Mouse (Mus musculus) heart, postnatal 0 days (tissue): Measurements from ENCODE around the gene Kcnh3. TPM values are rescaled to one million over a fixed set of nuclear protein-coding genes. Genes with fewer than 3 reads are reported as not detected.

Source experiments
- ATAC-seq: fragments of 200-750 bp; cut with Nextera tagmentation; 2 replicates; pipeline ENCODE4 v1.8.0; 2017; ENCODE audit warnings: low read depth, moderate number of reproducible peaks, moderate library complexity; ENCODE audit not compliant: insufficient read depth
- DNase-seq: peaks from one replicate; pipeline ENCODE4 v3.0.0-alpha.2; 2016; ENCODE audit warnings: low spot score
- H3K27ac ChIP-seq: fragments of 300-500 bp; sonication (generic); 2 replicates; pipeline ENCODE4 v1.5.1; 2014; ENCODE audit warnings: low read depth, mild to moderate bottlenecking
- H3K27me3 ChIP-seq: fragments of 300-500 bp; sonication (generic); 2 replicates; pipeline ENCODE4 v1.6.1; 2014; ENCODE audit warnings: low read length, mixed read lengths; ENCODE audit not compliant: control insufficient read depth, insufficient read depth
- H3K36me3 ChIP-seq: fragments of 300-500 bp; sonication (generic); replicated peaks from 2 replicates; pipeline ENCODE4 v1.6.1; 2014; ENCODE audit warnings: low read length, mixed read lengths; ENCODE audit not compliant: control insufficient read depth, insufficient read depth
- H3K4me1 ChIP-seq: fragments of 300-500 bp; sonication (generic); 2 replicates; pipeline ENCODE4 v1.6.1; 2014; ENCODE audit warnings: antibody characterized with exemption; ENCODE audit not compliant: control insufficient read depth, insufficient read depth
- H3K4me2 ChIP-seq: fragments of 300-500 bp; sonication (generic); 2 replicates; pipeline ENCODE4 v1.6.1; 2014; ENCODE audit warnings: low read depth, mild to moderate bottlenecking, low read length, moderate library complexity
- H3K4me3 ChIP-seq: fragments of 300-500 bp; sonication (generic); 2 replicates; pipeline ENCODE4 v1.5.1; 2014; ENCODE audit warnings: low read depth, low read length
- H3K9ac ChIP-seq: fragments of 300-500 bp; sonication (generic); replicated peaks from 2 replicates; pipeline ENCODE4 v1.6.1; 2014; ENCODE audit warnings: low read depth, low read length, mixed read lengths
- H3K9me3 ChIP-seq: fragments of 300-500 bp; sonication (generic); replicated peaks from 2 replicates; pipeline ENCODE4 v1.6.1; 2016; ENCODE audit warnings: low read length; ENCODE audit not compliant: control insufficient read depth
- CTCF ChIP-seq: IDR thresholded peaks from 2 replicates; pipeline ENCODE4 v1.5.1; 2016; ENCODE audit warnings: antibody characterized with exemption, control low read depth, low read depth
- EP300 ChIP-seq: IDR thresholded peaks from 2 replicates; pipeline ENCODE4 v1.6.1; 2016; ENCODE audit warnings: antibody characterized with exemption, low read depth
- whole genome bisulfite sequencing: fragments of 180-500 bp; shearing (Covaris S2); extraction: QIAGEN DNeasy Blood & Tissue Kit; methylation state at CpG from one replicate; pipeline ENCODE4 v1.1.7; 2014; 5-methylcytosine and 5-hydroxymethylcytosine counted together
- polyA plus RNA-seq: library from polyadenylated mRNA; unstranded; fragments of >200 nt; fragmentation: Nextera tagmentation; extraction: Ambion mirVana; gene quantifications from 2 replicates; pipeline ENCODE4 v1.2.1, GENCODE M21; 2015
- total RNA-seq: library from RNA; depleted of rRNA; stranded (reverse); fragments of >200 nt; gene quantifications from 2 replicates; pipeline ENCODE4 v1.2.3, GENCODE M21; 2014; ENCODE audit warnings: low replicate concordance

Gene Kcnh3
- total and polyA plus RNA-seq, 2 experiments from 2014 or later = 0.08 to 0.19 TPM

DNA sequence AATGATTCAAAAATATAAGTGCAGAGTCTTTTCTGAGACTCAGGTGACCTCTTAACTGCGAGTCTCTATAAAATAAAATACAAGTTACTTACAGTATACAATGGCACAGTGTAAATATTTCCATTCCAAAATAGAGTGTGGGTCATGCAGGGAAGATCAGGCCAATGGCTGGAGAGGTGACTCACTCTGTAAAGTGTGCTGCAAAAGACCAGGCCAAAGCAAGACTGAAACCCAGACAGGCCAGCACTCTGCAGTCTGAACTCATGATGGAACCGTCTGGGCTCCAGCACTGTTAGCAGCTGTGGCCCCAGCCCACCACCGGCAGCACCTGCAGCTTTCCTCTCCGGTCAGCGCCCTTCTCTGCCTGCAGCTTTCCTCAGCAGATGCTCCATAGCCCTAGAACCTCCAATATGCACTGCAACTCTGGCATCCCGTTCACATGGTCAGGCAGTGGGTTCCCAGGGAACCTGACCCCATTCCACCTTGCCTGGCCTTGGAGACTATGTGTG lies 30.6 kb downstream of the Kcnh3 start:
- Histone ChIP-seq H3K27ac (peak overlapping the region; percentile 98), H3K9ac (no peak overlapping the region), H3K4me1 (peaks cover 19% of the 10 kb centered on the region; the same call in 1 of the 2 replicates), H3K4me2 (no peak overlapping the region), H3K9me3 (no peaks in the 10 kb centered on the region), H3K36me3 (no peaks in the 10 kb centered on the region), H3K4me3 (no peak overlapping the region), H3K27me3 (no peaks in the 10 kb centered on the region)
- WGBS = 86% methylated on average over 6 of the region's 6 CpGs
- no peak for DNase-seq
- no peak for TF ChIP-seq CTCF
- ATAC-seq = no peak

DNA sequence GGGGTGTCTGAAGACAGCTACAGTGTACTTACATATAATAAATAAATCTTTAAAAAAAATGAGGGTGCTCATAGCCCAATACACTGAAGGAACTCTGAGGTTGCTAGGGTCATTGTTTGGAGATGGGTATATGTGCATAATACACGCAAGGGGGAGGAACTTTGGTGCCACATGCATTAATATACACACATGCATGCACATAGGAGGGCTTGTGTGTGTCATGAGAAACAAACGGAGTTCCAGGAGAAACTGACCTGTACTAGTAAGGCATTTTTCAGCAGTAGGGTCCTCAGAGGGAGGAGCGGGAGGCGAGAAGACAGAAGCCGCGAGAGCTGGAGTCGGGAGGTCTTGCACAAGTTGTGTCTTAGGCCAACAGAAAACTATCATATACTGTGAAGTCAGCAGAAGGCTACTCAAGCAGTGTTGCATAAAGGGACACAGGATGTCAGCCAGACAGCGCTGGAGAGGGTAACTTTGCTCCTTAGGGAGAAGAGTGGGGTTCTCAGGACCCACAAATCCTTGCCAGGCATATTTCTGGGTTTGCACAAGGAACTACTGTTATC lies 34.6 kb downstream of the Kcnh3 start:
- no peaks in the 10 kb centered on the region for H3K27me3 ChIP-seq
- H3K4me1 ChIP-seq = peaks cover 15% of the 10 kb centered on the region; the same call in 1 of the 2 replicates
- H3K36me3 ChIP-seq = no peaks in the 10 kb centered on the region
- WGBS = 61% methylated on average over 8 of the region's 8 CpGs
- no peak overlapping the region for H3K4me3 ChIP-seq
- H3K9me3 ChIP-seq = no peaks in the 10 kb centered on the region
- peak overlapping the region; percentile 40; the same call in 1 of the 2 replicates for H3K27ac ChIP-seq
- peak; percentile 53 for ATAC-seq
- no peak for DNase-seq
- no peak overlapping the region for H3K9ac ChIP-seq
- TF ChIP-seq CTCF (no peak), EP300 (no peak)
- peak overlapping the region; percentile 39; the same call in 1 of the 2 replicates for H3K4me2 ChIP-seq

DNA sequence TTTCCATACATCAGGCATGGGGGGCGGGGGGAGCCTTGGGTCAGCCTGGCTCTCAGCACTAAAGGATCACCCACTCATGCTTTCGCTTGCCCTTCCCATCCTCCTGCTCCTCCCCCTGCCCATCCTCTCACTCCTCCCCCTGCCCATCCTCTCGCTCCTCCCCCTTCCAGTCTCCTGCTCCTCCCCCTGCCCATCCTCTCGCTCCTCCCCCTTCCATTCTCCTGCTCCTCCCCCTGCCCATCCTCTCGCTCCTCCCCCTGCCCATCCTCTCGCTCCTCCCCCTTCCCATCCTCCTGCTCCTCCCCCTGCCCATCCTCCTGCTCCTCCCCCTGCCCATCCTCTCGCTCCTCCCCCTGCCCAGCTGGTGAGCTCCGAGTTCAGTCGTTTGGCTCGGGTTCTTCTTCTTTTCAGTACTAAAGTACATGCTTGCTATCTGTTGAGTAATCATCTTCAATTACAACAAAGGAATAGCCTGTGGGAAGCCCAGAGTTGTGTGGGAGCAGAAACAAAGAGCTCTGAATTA lies 35.1 kb downstream of the Kcnh3 start:
- Histone ChIP-seq H3K27ac (peak overlapping the region; percentile 40; the same call in 1 of the 2 replicates), H3K9ac (no peak overlapping the region), H3K4me3 (0 out of 2 replicates have a peak overlapping the region, but pooled peaks have one; percentile 3)

DNA sequence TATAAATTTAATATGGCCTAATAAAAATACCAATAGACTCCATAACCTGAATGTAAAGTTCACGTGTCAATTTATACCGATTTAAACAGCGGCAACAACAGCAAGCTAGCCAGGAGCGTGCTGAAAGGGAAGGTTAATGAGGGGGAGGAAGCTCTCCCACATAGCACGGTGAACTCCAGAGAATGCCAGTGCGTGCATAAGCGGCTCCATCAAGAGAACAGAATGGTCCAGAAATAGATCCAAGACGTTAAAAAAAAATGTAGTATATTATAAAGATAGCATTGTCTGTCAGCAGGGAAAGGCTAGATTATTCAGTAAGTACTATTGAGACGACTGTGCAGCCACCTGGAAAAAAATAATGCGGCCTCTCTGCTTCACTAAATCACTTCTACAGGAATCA lies 38.0 kb downstream of the Kcnh3 start:
- ATAC-seq = no peak
- Histone ChIP-seq H3K4me1 (peaks cover 13% of the 10 kb centered on the region; the same call in 1 of the 2 replicates), H3K9me3 (no peaks in the 10 kb centered on the region), H3K4me3 (no peak overlapping the region), H3K27me3 (no peaks in the 10 kb centered on the region), H3K36me3 (no peaks in the 10 kb centered on the region), H3K4me2 (no peak overlapping the region), H3K9ac (no peak overlapping the region), H3K27ac (no peak overlapping the region)
- no peak for DNase-seq
- no peak for TF ChIP-seq EP300
- TF ChIP-seq CTCF = no peak
- 12% methylated on average over 10 of the region's 10 CpGs for WGBS

More for the DNA sequence above, 35.1 kb downstream of the Kcnh3 start:
- peaks cover 15% of the 10 kb centered on the region; the same call in 1 of the 2 replicates for H3K4me1 ChIP-seq
- ATAC-seq (peak; percentile 43; the same call in 1 of the 2 replicates), DNase-seq (peak; percentile 80)
- no peaks in the 10 kb centered on the region for H3K27me3 ChIP-seq
- peak overlapping the region; percentile 39 for H3K4me2 ChIP-seq
- no peaks in the 10 kb centered on the region for H3K36me3 ChIP-seq
- H3K9me3 ChIP-seq = no peaks in the 10 kb centered on the region
- TF ChIP-seq CTCF = no peak
- 5% methylated on average over 9 of the region's 10 CpGs for WGBS

DNA sequence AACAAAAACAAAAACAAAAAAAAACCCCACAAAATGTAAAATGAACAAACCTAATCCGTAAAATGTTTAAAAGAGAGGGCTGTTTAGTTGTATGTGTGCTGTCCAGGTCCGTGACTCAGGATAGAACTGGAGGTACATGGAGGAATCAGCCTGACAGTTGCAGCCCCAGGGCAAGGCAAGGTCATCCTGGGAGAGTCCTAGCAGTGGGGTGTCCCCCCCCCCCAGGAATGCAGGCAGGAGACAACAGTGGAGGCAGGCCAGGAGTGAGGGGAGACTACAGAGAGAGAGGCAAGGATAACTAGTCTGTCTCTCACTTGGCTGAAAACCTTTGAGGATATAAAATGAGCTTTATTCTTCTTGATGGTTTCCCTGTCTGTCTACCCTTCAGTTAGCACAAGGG lies 39.7 kb downstream of the Kcnh3 start:
- Histone ChIP-seq H3K36me3 (no peaks in the 10 kb centered on the region), H3K4me3 (no peak overlapping the region), H3K27ac (peak overlapping the region; percentile 62; the same call in 1 of the 2 replicates), H3K9ac (no peak overlapping the region), H3K4me2 (no peak overlapping the region), H3K27me3 (no peaks in the 10 kb centered on the region), H3K9me3 (no peaks in the 10 kb centered on the region), H3K4me1 (peaks cover 13% of the 10 kb centered on the region; the same call in 1 of the 2 replicates)
- ATAC-seq (peak; percentile 34; the same call in 1 of the 2 replicates), DNase-seq (no peak)
- 73% methylated on average over 2 of the region's 2 CpGs for WGBS
- no peak for TF ChIP-seq CTCF
- TF ChIP-seq EP300 = no peak
